Mouse (Mus musculus) neutrophil, adult 65 days (primary cell): ENCODE measurements around the gene Vmn2r22. TPM values are rescaled to one million over a fixed set of nuclear protein-coding genes. Genes with fewer than 3 reads are reported as not detected.

Experiments
- total RNA-seq: library from RNA; stranded (reverse); gene quantifications from 2 replicates; pipeline ENCODE4 v1.2.4, GENCODE M21; 2023

The Vmn2r22 gene
- not detected in 2 replicates for total RNA-seq

GRCm38 (mm10) chr6:123650625-123651024, at the start of gene Vmn2r22:
Gene Vmn2r22 (minus strand): TSS chr6:123650725.

Other genes starting within 250 kb of the Vmn2r22 start
- not detected in 2 replicates for gene Vmn2r20, start 232.6 kb downstream of the Vmn2r22 start, total RNA-seq
- not detected in 2 replicates for gene Vmn2r21, start 117.3 kb downstream of the Vmn2r22 start, total RNA-seq
- not detected in 2 replicates for gene Vmn2r23, start 51.9 kb upstream of the Vmn2r22 start, total RNA-seq
- not detected in 2 replicates for gene Vmn2r24, start 128.2 kb upstream of the Vmn2r22 start, total RNA-seq
- not detected in 2 replicates for gene Vmn2r25, start 202.7 kb upstream of the Vmn2r22 start, total RNA-seq